Mouse (Mus musculus) neural tube, embryonic 15.5 days (tissue): ENCODE measurements around the gene Gramd1b. TPM values are rescaled to one million over a fixed set of nuclear protein-coding genes. Genes with fewer than 3 reads are reported as not detected.

Source experiments
- ATAC-seq: fragments of 200-750 bp; cut with Nextera tagmentation; 2 replicates; pipeline ENCODE4 v1.8.0; 2017; ENCODE audit warnings: mild to moderate bottlenecking, moderate TSS enrichment, moderate library complexity; ENCODE audit not compliant: low FRiP score
- H3K27ac ChIP-seq: fragments of 300-500 bp; sonication (generic); replicated peaks from 2 replicates; pipeline ENCODE4 v1.5.1; 2015; ENCODE audit warnings: mild to moderate bottlenecking, inconsistent platforms
- H3K27me3 ChIP-seq: fragments of 300-500 bp; sonication (generic); replicated peaks from 2 replicates; pipeline ENCODE4 v1.6.1; 2015; ENCODE audit warnings: inconsistent platforms
- H3K36me3 ChIP-seq: fragments of 300-500 bp; sonication (generic); 2 replicates; pipeline ENCODE4 v1.6.1; 2015; ENCODE audit warnings: inconsistent platforms
- H3K4me1 ChIP-seq: fragments of 300-500 bp; sonication (generic); 2 replicates; pipeline ENCODE4 v1.6.1; 2015; ENCODE audit warnings: inconsistent platforms
- H3K4me2 ChIP-seq: fragments of 300-500 bp; sonication (generic); 2 replicates; pipeline ENCODE4 v1.6.1; 2015; ENCODE audit warnings: inconsistent platforms, mild to moderate bottlenecking, moderate library complexity
- H3K4me3 ChIP-seq: fragments of 300-500 bp; sonication (generic); replicated peaks from 2 replicates; pipeline ENCODE4 v1.5.1; 2015; ENCODE audit warnings: mild to moderate bottlenecking, inconsistent platforms
- H3K9ac ChIP-seq: fragments of 300-500 bp; sonication (generic); replicated peaks from 2 replicates; pipeline ENCODE4 v1.6.1; 2015; ENCODE audit warnings: mild to moderate bottlenecking, inconsistent platforms
- H3K9me3 ChIP-seq: fragments of 300-500 bp; sonication (generic); replicated peaks from 2 replicates; pipeline ENCODE4 v1.6.1; 2016; ENCODE audit warnings: inconsistent platforms
- WGBS: fragments of 180-500 bp; shearing (Covaris S2); methylation state at CpG from one replicate; pipeline ENCODE4 v1.1.7; 2015; ENCODE audit warnings: mixed read lengths; 5-methylcytosine and 5-hydroxymethylcytosine counted together
- polyA plus RNA-seq: library from polyadenylated mRNA; unstranded; fragments of >200 nt; fragmentation: Nextera tagmentation; extraction: Ambion mirVana; gene quantifications from 2 replicates; pipeline ENCODE4 v1.2.1, GENCODE M21; 2015

Gene Gramd1b
- polyA plus RNA-seq, 1 experiment from 2014 or later, result 16.3 TPM

- no peak overlapping the region for H3K9ac ChIP-seq
- ATAC-seq, result no peak
- H3K27ac ChIP-seq, result no peak overlapping the region
- H3K4me3 ChIP-seq, result no peak overlapping the region
- no peaks in the 10 kb centered on the region for H3K9me3 ChIP-seq
- no peaks in the 10 kb centered on the region for H3K4me1 ChIP-seq
- no peak overlapping the region for H3K4me2 ChIP-seq
- WGBS, result 96% methylated on average over 6 of the region's 6 CpGs
- peaks cover 91% of the 10 kb centered on the region for H3K36me3 ChIP-seq
- no peaks in the 10 kb centered on the region for H3K27me3 ChIP-seq
Observed at GRCm38 (mm10) chr9:40309876-40310275, 221.3 kb downstream of the Gramd1b start.

GRCm38 (mm10) chr9:40307311-40307710, 223.9 kb downstream of the Gramd1b start:
- H3K9ac ChIP-seq, result no peak overlapping the region
- ATAC-seq, result no peak
- WGBS, result 69% methylated on average over 3 of the region's 3 CpGs

GRCm38 (mm10) chr9:40304243-40304642, 226.9 kb downstream of the Gramd1b start:
- Histone ChIP-seq H3K4me2 (no peak overlapping the region), H3K27ac (no peak overlapping the region), H3K9me3 (no peaks in the 10 kb centered on the region), H3K9ac (no peak overlapping the region), H3K36me3 (peaks cover 93% of the 10 kb centered on the region), H3K4me3 (no peak overlapping the region), H3K27me3 (no peaks in the 10 kb centered on the region), H3K4me1 (no peaks in the 10 kb centered on the region)
- no peak for ATAC-seq
- 95% methylated on average over 8 of the region's 8 CpGs for WGBS

More at GRCm38 (mm10) chr9:40307311-40307710, 223.9 kb downstream of the Gramd1b start:
- H3K27me3 ChIP-seq, result no peaks in the 10 kb centered on the region
- H3K4me1 ChIP-seq, result no peaks in the 10 kb centered on the region
- H3K27ac ChIP-seq, result no peak overlapping the region
- H3K4me3 ChIP-seq, result no peak overlapping the region
- no peak overlapping the region for H3K4me2 ChIP-seq
- H3K9me3 ChIP-seq, result no peaks in the 10 kb centered on the region
- H3K36me3 ChIP-seq, result peaks cover 94% of the 10 kb centered on the region

GRCm38 (mm10) chr9:40302375-40302774, 228.8 kb downstream of the Gramd1b start:
- Histone ChIP-seq H3K9ac (no peak overlapping the region), H3K4me2 (no peak overlapping the region), H3K27ac (no peak overlapping the region), H3K4me3 (no peak overlapping the region), H3K36me3 (peaks cover 94% of the 10 kb centered on the region), H3K27me3 (no peaks in the 10 kb centered on the region), H3K9me3 (no peaks in the 10 kb centered on the region), H3K4me1 (no peaks in the 10 kb centered on the region)
- no peak for ATAC-seq
- 92% methylated on average over 8 of the region's 8 CpGs for WGBS

- 80% methylated on average over 5 of the region's 5 CpGs for WGBS
- Histone ChIP-seq H3K27me3 (no peaks in the 10 kb centered on the region), H3K27ac (no peak overlapping the region), H3K4me1 (no peaks in the 10 kb centered on the region), H3K9ac (no peak overlapping the region), H3K9me3 (no peaks in the 10 kb centered on the region), H3K4me2 (no peak overlapping the region), H3K4me3 (no peak overlapping the region), H3K36me3 (peaks cover 93% of the 10 kb centered on the region)
- ATAC-seq, result no peak
Observed at GRCm38 (mm10) chr9:40301475-40301874, 229.7 kb downstream of the Gramd1b start.

GRCm38 (mm10) chr9:40300018-40300989, 230.9 kb downstream of the Gramd1b start:
- no peaks in the 10 kb centered on the region for H3K9me3 ChIP-seq
- no peaks in the 10 kb centered on the region for H3K27me3 ChIP-seq
- WGBS, result 94% methylated on average over 15 of the region's 15 CpGs
- peaks cover 91% of the 10 kb centered on the region for H3K36me3 ChIP-seq
- H3K9ac ChIP-seq, result no peak overlapping the region
- no peak for ATAC-seq
- H3K27ac ChIP-seq, result no peak overlapping the region
- no peak overlapping the region for H3K4me3 ChIP-seq
- H3K4me2 ChIP-seq, result no peak overlapping the region
- no peaks in the 10 kb centered on the region for H3K4me1 ChIP-seq

GRCm38 (mm10) chr9:40299323-40299722, 231.9 kb downstream of the Gramd1b start:
- Histone ChIP-seq H3K9me3 (no peaks in the 10 kb centered on the region), H3K9ac (no peak overlapping the region), H3K4me1 (no peaks in the 10 kb centered on the region), H3K27me3 (no peaks in the 10 kb centered on the region), H3K4me3 (no peak overlapping the region), H3K4me2 (no peak overlapping the region), H3K27ac (no peak overlapping the region), H3K36me3 (peaks cover 87% of the 10 kb centered on the region)
- WGBS, result 98% methylated on average over 7 of the region's 7 CpGs
- ATAC-seq, result no peak

- Histone ChIP-seq H3K4me1 (no peaks in the 10 kb centered on the region), H3K4me2 (no peak overlapping the region), H3K27ac (no peak overlapping the region), H3K36me3 (peaks cover 85% of the 10 kb centered on the region), H3K27me3 (no peaks in the 10 kb centered on the region), H3K4me3 (no peak overlapping the region), H3K9ac (no peak overlapping the region), H3K9me3 (no peaks in the 10 kb centered on the region)
- 94% methylated on average over 9 of the region's 9 CpGs for WGBS
- ATAC-seq, result no peak
Observed at GRCm38 (mm10) chr9:40297969-40298368, 233.2 kb downstream of the Gramd1b start.

- no peaks in the 10 kb centered on the region for H3K27me3 ChIP-seq
- no peak overlapping the region for H3K9ac ChIP-seq
- H3K4me2 ChIP-seq, result no peak overlapping the region
- WGBS, result 96% methylated on average over 5 of the region's 5 CpGs
- ATAC-seq, result no peak
- peaks cover 82% of the 10 kb centered on the region for H3K36me3 ChIP-seq
- no peak overlapping the region for H3K27ac ChIP-seq
- no peaks in the 10 kb centered on the region for H3K4me1 ChIP-seq
- no peak overlapping the region for H3K4me3 ChIP-seq
- H3K9me3 ChIP-seq, result no peaks in the 10 kb centered on the region
Observed at GRCm38 (mm10) chr9:40296251-40296650, 234.9 kb downstream of the Gramd1b start.

GRCm38 (mm10) chr9:40294866-40295265, 236.3 kb downstream of the Gramd1b start:
- no peak overlapping the region for H3K4me2 ChIP-seq
- H3K9me3 ChIP-seq, result no peaks in the 10 kb centered on the region
- H3K27me3 ChIP-seq, result no peaks in the 10 kb centered on the region
- WGBS, result 88% methylated on average over 1 of the region's 1 CpGs
- H3K4me1 ChIP-seq, result no peaks in the 10 kb centered on the region
- H3K36me3 ChIP-seq, result peaks cover 81% of the 10 kb centered on the region
- ATAC-seq, result no peak
- H3K9ac ChIP-seq, result no peak overlapping the region
- no peak overlapping the region for H3K4me3 ChIP-seq
- no peak overlapping the region for H3K27ac ChIP-seq

- Histone ChIP-seq H3K36me3 (peaks cover 81% of the 10 kb centered on the region), H3K9ac (no peak overlapping the region), H3K27me3 (no peaks in the 10 kb centered on the region), H3K4me1 (no peaks in the 10 kb centered on the region), H3K4me3 (no peak overlapping the region), H3K4me2 (no peak overlapping the region), H3K27ac (no peak overlapping the region), H3K9me3 (no peaks in the 10 kb centered on the region)
- WGBS, result 90% methylated on average over 5 of the region's 5 CpGs
- ATAC-seq, result peak; percentile 37
Observed at GRCm38 (mm10) chr9:40294210-40294609, 237.0 kb downstream of the Gramd1b start.

- WGBS, result 90% methylated on average over 5 of the region's 5 CpGs
- H3K27ac ChIP-seq, result no peak overlapping the region
- no peak overlapping the region for H3K9ac ChIP-seq
- no peaks in the 10 kb centered on the region for H3K27me3 ChIP-seq
- H3K36me3 ChIP-seq, result peaks cover 82% of the 10 kb centered on the region
- H3K4me2 ChIP-seq, result no peak overlapping the region
- H3K4me3 ChIP-seq, result no peak overlapping the region
- H3K4me1 ChIP-seq, result no peaks in the 10 kb centered on the region
- ATAC-seq, result peak; percentile 26; the same call in 1 of the 2 replicates
- H3K9me3 ChIP-seq, result no peaks in the 10 kb centered on the region
Observed at GRCm38 (mm10) chr9:40293740-40294139, 237.4 kb downstream of the Gramd1b start.
